Mouse (Mus musculus): ENCODE data around the gene Sipa1l2. TPM values are rescaled to one million over a fixed set of nuclear protein-coding genes. Genes with fewer than 3 reads are reported as not detected.
A peak's percentile ranks its signal among the peaks of the same experiment; 100 is the strongest.

Sipa1l2 gene
- polyA plus RNA-seq, 1 experiment from 2014 or later, result 12.9 TPM

DNA sequence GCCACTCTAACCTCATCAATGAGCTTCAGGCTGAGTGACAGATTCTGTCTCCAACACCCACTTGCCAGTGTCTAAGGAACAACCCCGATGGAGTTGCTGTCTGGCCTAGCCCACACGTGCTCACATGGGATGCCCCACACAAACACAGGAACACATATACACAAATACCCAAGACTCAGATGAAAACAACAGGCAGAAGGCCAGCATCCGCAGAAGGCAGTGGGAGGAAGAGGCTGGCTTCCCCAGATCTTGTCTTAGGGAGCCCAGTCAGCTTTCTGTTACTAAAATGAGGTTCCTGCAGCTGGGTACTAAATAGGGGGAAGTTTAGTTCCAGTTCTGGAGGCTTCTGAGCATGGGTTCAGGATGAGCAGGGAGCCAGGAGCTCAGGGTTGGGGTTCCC is 66.8 kb downstream of the Sipa1l2 start:
- no peak overlapping the region for H3K9ac ChIP-seq (ENCODE audit: low read depth, low read length)
- no peaks in the 10 kb centered on the region for H3K27me3 ChIP-seq (ENCODE audit: control insufficient read depth, insufficient read depth, low read length)
- H3K4me1 ChIP-seq (ENCODE audit: control insufficient read depth, insufficient read depth, low read length), result peaks cover 32% of the 10 kb centered on the region
- no peaks in the 10 kb centered on the region for H3K9me3 ChIP-seq (ENCODE audit: control insufficient read depth, low read length)
- WGBS, result 81% methylated on average over 3 of the region's 3 CpGs
- H3K4me2 ChIP-seq (replicated peaks; ENCODE audit: low read depth, low read length), result no peak overlapping the region
- no peak for ATAC-seq (ENCODE audit: low FRiP score, low TSS enrichment)
- H3K36me3 ChIP-seq (ENCODE audit: control insufficient read depth, insufficient read depth, low read length), result no peaks in the 10 kb centered on the region
- no peak overlapping the region; the same call in 1 of the 2 replicates for H3K27ac ChIP-seq (ENCODE audit: low read depth, low read length)
- H3K4me3 ChIP-seq (ENCODE audit: low read length), result no peak overlapping the region

DNA sequence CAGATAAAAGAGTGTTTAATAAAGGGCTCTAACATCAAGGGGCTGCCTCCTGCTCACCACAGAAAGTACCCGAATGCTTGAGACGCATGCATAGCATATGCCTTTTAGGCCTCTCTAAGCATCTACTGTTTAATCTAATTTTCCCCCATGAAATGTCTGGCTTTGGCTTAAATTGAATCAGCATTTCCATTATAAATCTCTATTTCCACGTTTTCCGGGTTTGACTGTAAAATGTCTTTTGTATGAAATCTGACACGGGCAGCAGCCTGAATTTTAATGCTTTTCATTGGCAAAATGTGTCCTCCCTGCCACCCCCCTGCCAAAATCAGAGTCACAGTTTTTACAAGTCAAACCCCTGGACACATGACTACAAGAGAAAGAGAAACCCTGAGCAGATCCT is 69.6 kb downstream of the Sipa1l2 start:
- Histone ChIP-seq H3K4me1 (ENCODE audit: control insufficient read depth, insufficient read depth, low read length) (peaks cover 21% of the 10 kb centered on the region), H3K27ac (ENCODE audit: low read depth, low read length) (no peak overlapping the region), H3K4me3 (ENCODE audit: low read length) (no peak overlapping the region), H3K4me2 (replicated peaks; ENCODE audit: low read depth, low read length) (no peak overlapping the region), H3K9me3 (ENCODE audit: control insufficient read depth, low read length) (no peaks in the 10 kb centered on the region), H3K27me3 (ENCODE audit: control insufficient read depth, insufficient read depth, low read length) (no peaks in the 10 kb centered on the region), H3K36me3 (ENCODE audit: control insufficient read depth, insufficient read depth, low read length) (no peaks in the 10 kb centered on the region), H3K9ac (ENCODE audit: low read depth, low read length) (no peak overlapping the region)
- 79% methylated on average over 5 of the region's 5 CpGs for WGBS
- ATAC-seq (ENCODE audit: low FRiP score, low TSS enrichment), result no peak

DNA sequence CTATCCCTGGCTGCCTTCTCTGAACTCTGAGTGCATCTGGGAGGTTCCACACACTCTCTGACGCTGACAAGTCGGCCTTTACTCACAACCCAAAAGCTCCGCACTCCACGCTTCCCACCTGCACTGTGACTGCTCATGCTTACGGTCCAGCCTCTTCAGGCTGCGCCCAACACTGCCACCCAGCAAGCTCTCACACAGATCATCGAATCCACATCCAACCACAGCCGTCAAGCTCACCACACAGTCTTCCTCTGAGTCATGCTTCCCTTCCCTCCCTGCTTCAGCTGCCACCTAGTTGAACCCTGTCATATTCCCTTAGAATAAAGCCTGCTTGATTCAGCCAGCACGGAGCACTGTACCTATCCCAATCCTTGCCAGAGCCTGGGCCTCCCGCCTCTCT is 71.1 kb downstream of the Sipa1l2 start:
- Histone ChIP-seq H3K27ac (ENCODE audit: low read depth, low read length) (no peak overlapping the region), H3K4me3 (ENCODE audit: low read length) (no peak overlapping the region), H3K4me1 (ENCODE audit: control insufficient read depth, insufficient read depth, low read length) (peaks cover 9% of the 10 kb centered on the region; the same call in 1 of the 2 replicates), H3K36me3 (ENCODE audit: control insufficient read depth, insufficient read depth, low read length) (no peaks in the 10 kb centered on the region), H3K27me3 (ENCODE audit: control insufficient read depth, insufficient read depth, low read length) (no peaks in the 10 kb centered on the region), H3K4me2 (replicated peaks; ENCODE audit: low read depth, low read length) (no peak overlapping the region), H3K9ac (ENCODE audit: low read depth, low read length) (no peak overlapping the region), H3K9me3 (ENCODE audit: control insufficient read depth, low read length) (no peaks in the 10 kb centered on the region)
- peak; percentile 60; the same call in 1 of the 2 replicates for ATAC-seq (ENCODE audit: low FRiP score, low TSS enrichment)
- WGBS, result 37% methylated on average over 10 of the region's 10 CpGs

DNA sequence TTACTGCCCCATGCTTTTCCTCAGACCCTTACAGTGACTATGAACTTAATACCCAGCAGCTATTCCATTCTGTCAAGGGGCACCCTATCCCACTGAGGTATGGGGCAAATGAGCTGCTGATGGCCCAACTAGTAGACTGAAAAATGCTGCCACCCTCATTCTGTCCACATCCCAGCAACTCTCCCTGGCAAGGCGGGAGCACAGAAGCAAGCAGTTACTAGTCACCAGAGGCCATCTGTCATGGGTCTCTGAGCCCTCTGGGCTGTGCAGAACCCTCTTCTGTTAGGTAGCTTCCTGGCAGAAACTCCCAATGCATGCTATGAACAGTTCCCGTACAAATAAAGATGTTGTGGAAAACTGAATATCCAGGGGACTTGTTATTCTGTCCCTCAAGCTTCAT is 74.1 kb downstream of the Sipa1l2 start:
- no peak for ATAC-seq (ENCODE audit: low FRiP score, low TSS enrichment)
- no peak overlapping the region for H3K27ac ChIP-seq (ENCODE audit: low read depth, low read length)
- H3K4me2 ChIP-seq (replicated peaks; ENCODE audit: low read depth, low read length), result no peak overlapping the region
- no peak overlapping the region for H3K4me3 ChIP-seq (ENCODE audit: low read length)
- H3K36me3 ChIP-seq (ENCODE audit: control insufficient read depth, insufficient read depth, low read length), result peaks cover 17% of the 10 kb centered on the region
- no peaks in the 10 kb centered on the region for H3K9me3 ChIP-seq (ENCODE audit: control insufficient read depth, low read length)
- no peak overlapping the region for H3K9ac ChIP-seq (ENCODE audit: low read depth, low read length)
- WGBS, result 64% methylated on average over 2 of the region's 2 CpGs
- H3K27me3 ChIP-seq (ENCODE audit: control insufficient read depth, insufficient read depth, low read length), result no peaks in the 10 kb centered on the region
- H3K4me1 ChIP-seq (ENCODE audit: control insufficient read depth, insufficient read depth, low read length), result 0 out of 2 replicates have a peak, but pooled peaks cover 4% of the 10 kb centered on the region

DNA sequence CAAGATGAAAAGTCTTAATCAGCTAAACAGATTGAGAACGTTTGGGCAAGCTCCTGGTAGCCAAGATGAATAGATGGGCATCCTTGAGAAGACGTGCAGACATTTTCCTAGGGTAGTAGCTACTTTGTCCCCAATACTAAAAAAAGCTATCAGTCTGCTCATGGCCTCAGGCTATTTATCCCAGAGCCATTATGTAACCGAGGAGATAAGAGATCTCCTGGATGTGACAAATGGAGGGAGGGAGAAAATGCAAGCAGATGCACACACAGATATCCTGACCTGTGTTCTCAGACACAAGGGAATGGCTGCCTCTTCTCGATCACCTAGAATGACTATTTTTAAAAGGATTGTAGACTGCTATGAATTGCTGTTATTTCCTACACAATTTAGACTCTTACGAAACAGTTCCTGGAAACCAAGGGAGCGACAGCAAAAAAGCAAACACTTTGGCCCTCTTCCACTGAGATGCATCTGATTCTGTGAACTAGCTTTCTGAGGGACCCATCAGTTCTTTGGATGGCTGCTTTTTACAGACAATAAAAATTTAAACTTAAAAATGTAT is 76.3 kb downstream of the Sipa1l2 start:
- Histone ChIP-seq H3K4me3 (ENCODE audit: low read length) (no peak overlapping the region), H3K4me2 (replicated peaks; ENCODE audit: low read depth, low read length) (no peak overlapping the region)
- WGBS, result 63% methylated on average over 6 of the region's 6 CpGs

DNA sequence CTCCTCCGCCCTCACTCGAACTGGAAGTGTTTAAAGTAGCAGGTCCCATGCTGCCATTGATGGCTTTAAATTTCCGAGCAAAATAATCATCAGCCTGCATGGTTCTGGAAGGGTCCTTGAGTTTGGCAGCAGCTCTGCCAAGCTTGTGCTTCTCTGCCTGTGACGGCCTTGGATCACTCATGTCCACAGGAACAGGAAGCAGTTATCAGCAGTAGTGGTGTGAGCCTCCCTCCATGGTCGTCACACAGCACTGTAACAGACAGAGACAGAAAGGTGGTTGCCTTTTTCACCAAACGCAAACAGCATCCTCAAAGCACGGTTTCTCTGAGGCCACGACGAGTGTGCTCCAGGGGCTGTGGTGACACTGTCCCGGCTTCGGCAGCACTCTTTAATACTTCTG is 77.2 kb downstream of the Sipa1l2 start:
- H3K4me1 ChIP-seq (ENCODE audit: control insufficient read depth, insufficient read depth, low read length), result peaks cover 8% of the 10 kb centered on the region; the same call in 1 of the 2 replicates
- ATAC-seq (ENCODE audit: low FRiP score, low TSS enrichment), result no peak
- H3K9ac ChIP-seq (ENCODE audit: low read depth, low read length), result no peak overlapping the region
- peaks cover 24% of the 10 kb centered on the region for H3K36me3 ChIP-seq (ENCODE audit: control insufficient read depth, insufficient read depth, low read length)
- WGBS, result 80% methylated on average over 11 of the region's 11 CpGs
- no peak overlapping the region for H3K4me2 ChIP-seq (replicated peaks; ENCODE audit: low read depth, low read length)
- H3K27ac ChIP-seq (ENCODE audit: low read depth, low read length), result no peak overlapping the region
- H3K27me3 ChIP-seq (ENCODE audit: control insufficient read depth, insufficient read depth, low read length), result no peaks in the 10 kb centered on the region
- H3K4me3 ChIP-seq (ENCODE audit: low read length), result no peak overlapping the region
- no peaks in the 10 kb centered on the region for H3K9me3 ChIP-seq (ENCODE audit: control insufficient read depth, low read length)

More for the DNA sequence above, 76.3 kb downstream of the Sipa1l2 start:
- no peak overlapping the region for H3K27ac ChIP-seq (ENCODE audit: low read depth, low read length)
- no peaks in the 10 kb centered on the region for H3K27me3 ChIP-seq (ENCODE audit: control insufficient read depth, insufficient read depth, low read length)
- peaks cover 12% of the 10 kb centered on the region; the same call in 1 of the 2 replicates for H3K4me1 ChIP-seq (ENCODE audit: control insufficient read depth, insufficient read depth, low read length)
- H3K9ac ChIP-seq (ENCODE audit: low read depth, low read length), result no peak overlapping the region
- no peaks in the 10 kb centered on the region for H3K9me3 ChIP-seq (ENCODE audit: control insufficient read depth, low read length)
- peaks cover 24% of the 10 kb centered on the region for H3K36me3 ChIP-seq (ENCODE audit: control insufficient read depth, insufficient read depth, low read length)
- ATAC-seq (ENCODE audit: low FRiP score, low TSS enrichment), result no peak

DNA sequence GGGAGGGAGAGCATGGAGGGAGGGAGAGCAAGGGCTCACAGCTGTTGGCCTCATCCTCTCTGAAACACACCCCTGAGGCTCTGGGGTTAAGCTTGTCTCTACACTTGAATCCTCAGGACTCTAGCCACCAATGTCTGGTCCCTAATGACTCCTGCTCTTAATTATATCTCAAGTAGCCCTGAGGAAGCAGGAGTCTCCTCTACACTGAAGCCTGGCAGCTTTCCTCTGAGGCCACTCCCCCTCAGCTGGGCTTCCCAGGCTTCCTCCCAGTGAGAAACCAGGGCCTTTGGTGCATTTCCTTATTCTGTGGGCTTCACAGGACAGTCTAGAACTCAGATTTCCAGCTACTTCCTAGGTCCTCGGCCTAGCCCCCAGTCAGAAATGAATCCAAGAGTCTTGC is 80.9 kb downstream of the Sipa1l2 start:
- Histone ChIP-seq H3K27ac (ENCODE audit: low read depth, low read length) (no peak overlapping the region), H3K4me3 (ENCODE audit: low read length) (no peak overlapping the region), H3K27me3 (ENCODE audit: control insufficient read depth, insufficient read depth, low read length) (no peaks in the 10 kb centered on the region), H3K9me3 (ENCODE audit: control insufficient read depth, low read length) (no peaks in the 10 kb centered on the region), H3K4me1 (ENCODE audit: control insufficient read depth, insufficient read depth, low read length) (peaks cover 20% of the 10 kb centered on the region), H3K4me2 (replicated peaks; ENCODE audit: low read depth, low read length) (no peak overlapping the region), H3K9ac (ENCODE audit: low read depth, low read length) (no peak overlapping the region), H3K36me3 (ENCODE audit: control insufficient read depth, insufficient read depth, low read length) (peaks cover 24% of the 10 kb centered on the region)
- 42% methylated on average over 1 of the region's 1 CpGs for WGBS
- no peak for ATAC-seq (ENCODE audit: low FRiP score, low TSS enrichment)

DNA sequence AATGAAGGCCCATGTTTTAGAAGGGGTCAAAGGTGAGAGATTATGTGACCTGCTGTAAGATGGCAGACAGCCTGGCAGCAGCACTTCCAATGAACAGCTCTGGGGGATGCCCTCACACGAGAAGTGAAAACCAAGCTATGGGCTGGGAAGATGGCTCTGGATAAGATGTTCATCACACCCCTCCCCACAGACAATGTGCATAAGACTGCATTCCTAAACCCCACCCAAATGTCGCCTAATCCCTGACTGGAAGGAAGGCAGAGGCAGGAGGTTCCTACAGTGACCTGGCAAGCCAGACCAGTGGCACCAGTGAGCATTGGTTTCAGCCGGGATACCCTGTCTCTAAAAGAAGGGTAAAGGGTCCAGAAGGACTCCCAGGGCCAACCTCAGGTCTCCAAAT is 83.9 kb downstream of the Sipa1l2 start:
- Histone ChIP-seq H3K36me3 (ENCODE audit: control insufficient read depth, insufficient read depth, low read length) (peaks cover 21% of the 10 kb centered on the region), H3K4me3 (ENCODE audit: low read length) (no peak overlapping the region), H3K4me1 (ENCODE audit: control insufficient read depth, insufficient read depth, low read length) (peaks cover 20% of the 10 kb centered on the region), H3K27me3 (ENCODE audit: control insufficient read depth, insufficient read depth, low read length) (no peaks in the 10 kb centered on the region), H3K27ac (ENCODE audit: low read depth, low read length) (no peak overlapping the region), H3K9ac (ENCODE audit: low read depth, low read length) (no peak overlapping the region), H3K4me2 (replicated peaks; ENCODE audit: low read depth, low read length) (no peak overlapping the region), H3K9me3 (ENCODE audit: control insufficient read depth, low read length) (no peaks in the 10 kb centered on the region)
- no peak for ATAC-seq (ENCODE audit: low FRiP score, low TSS enrichment)
- 95% methylated on average over 3 of the region's 3 CpGs for WGBS

DNA sequence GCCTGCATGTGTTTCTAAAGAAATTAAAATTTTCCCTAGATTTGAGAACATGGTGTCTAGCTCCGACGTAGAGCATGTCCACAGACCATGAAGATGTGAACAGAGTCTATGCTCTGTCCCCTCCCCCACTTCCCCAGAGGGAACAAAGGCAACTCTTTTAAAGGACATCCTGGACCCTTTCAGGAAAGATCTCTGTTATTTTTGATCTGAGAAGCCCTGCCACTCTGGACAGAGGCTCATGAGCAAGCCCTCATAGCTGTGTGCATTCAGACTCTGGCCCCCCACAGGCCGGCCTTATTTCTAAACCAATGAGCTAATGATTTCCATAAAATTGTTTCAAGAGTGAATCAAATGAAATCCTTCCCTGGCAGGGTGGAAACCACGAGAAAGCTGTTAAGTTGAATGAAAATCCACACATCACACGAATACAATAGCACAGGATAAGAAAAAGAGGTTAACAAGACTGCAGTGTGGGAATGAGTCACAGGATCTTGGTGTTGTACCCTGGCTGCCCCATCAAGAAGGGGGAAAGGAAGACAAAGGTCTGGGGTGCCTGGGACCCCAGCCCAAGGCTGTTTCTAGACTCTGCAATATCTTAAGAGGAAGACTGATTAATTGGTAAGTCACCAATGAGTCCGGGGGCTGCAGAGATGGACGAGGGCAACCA is 84.9 kb downstream of the Sipa1l2 start:
- no peaks in the 10 kb centered on the region for H3K9me3 ChIP-seq (ENCODE audit: control insufficient read depth, low read length)
- H3K27ac ChIP-seq (ENCODE audit: low read depth, low read length), result peak overlapping the region; percentile 30; the same call in 1 of the 2 replicates
- H3K27me3 ChIP-seq (ENCODE audit: control insufficient read depth, insufficient read depth, low read length), result no peaks in the 10 kb centered on the region
- H3K4me2 ChIP-seq (replicated peaks; ENCODE audit: low read depth, low read length), result no peak overlapping the region
- 46% methylated on average over 7 of the region's 7 CpGs for WGBS
- ATAC-seq (ENCODE audit: low FRiP score, low TSS enrichment), result no peak
- peaks cover 17% of the 10 kb centered on the region for H3K36me3 ChIP-seq (ENCODE audit: control insufficient read depth, insufficient read depth, low read length)
- H3K4me1 ChIP-seq (ENCODE audit: control insufficient read depth, insufficient read depth, low read length), result peaks cover 20% of the 10 kb centered on the region
- H3K9ac ChIP-seq (ENCODE audit: low read depth, low read length), result no peak overlapping the region
- no peak overlapping the region for H3K4me3 ChIP-seq (ENCODE audit: low read length)
